ENCODE assay signal across 7 mouse cellular contexts in the genomic region with DNA sequence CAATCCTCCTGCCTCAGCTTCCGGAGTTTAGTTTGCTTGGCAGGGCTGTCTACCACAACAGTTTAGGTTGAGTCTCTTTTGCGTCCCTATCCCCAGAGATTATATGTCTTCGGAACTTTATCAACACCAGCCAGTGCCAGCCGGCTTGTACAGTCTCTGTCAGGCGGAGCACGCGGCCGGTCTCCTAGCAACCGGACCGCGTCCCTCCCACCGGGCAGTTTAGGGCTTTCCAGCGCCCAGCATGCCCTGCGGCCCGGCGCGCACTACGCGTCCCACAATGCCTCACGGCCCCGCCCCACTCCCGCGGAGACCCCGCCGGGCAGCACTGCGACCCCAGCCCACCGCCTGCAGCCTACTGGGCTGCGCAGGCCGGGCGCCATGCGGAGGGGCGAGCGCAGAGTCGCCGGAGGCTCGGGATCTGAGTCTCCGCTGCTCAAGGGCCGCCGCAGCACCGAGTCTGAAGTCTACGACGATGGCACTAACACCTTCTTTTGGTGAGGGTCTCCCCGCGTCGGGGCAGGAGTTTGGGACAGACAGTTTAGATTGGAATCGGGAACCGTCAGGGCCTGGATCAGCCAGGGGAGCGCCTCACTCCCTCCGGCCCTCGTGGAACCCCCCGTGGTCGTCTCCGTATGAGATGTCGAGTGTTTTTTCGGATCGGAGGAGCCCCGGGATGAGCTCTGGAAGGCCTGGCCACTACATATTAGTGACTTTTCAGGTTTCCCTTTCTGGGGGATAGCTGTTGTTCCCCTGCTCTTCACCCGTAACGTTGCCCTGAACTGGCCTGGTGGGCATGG. TPM values are rescaled to one million over a fixed set of nuclear protein-coding genes. Genes with fewer than 3 reads are reported as not detected.
DNase-seq lines count a peak whose midpoint lies in the region; ATAC-seq lines count a peak whose summit lies in the region.

No protein-coding gene starts in this region.

- peaks cover 24% of the 10 kb centered on the region for H3K4me1 ChIP-seq in limb, embryonic 10.5 days
- peaks cover 27% of the 10 kb centered on the region for H3K4me1 ChIP-seq in midbrain, embryonic 13.5 days (replicated peaks)

- H3K27ac ChIP-seq in limb, embryonic 10.5 days = peak overlapping the region; percentile 91
- peak overlapping the region; percentile 74 for H3K27ac ChIP-seq in midbrain, embryonic 13.5 days

- peaks cover 23% of the 10 kb centered on the region for H3K36me3 ChIP-seq in limb, embryonic 10.5 days
- peaks cover 14% of the 10 kb centered on the region for H3K36me3 ChIP-seq in midbrain, embryonic 13.5 days

- no peaks in the 10 kb centered on the region for H3K9me3 ChIP-seq in limb, embryonic 10.5 days (replicated peaks)
- no peaks in the 10 kb centered on the region for H3K9me3 ChIP-seq in midbrain, embryonic 13.5 days

- no peaks in the 10 kb centered on the region for H3K27me3 ChIP-seq in limb, embryonic 10.5 days (ENCODE audit: low read depth, poor library complexity, severe bottlenecking)
- no peaks in the 10 kb centered on the region for H3K27me3 ChIP-seq in midbrain, embryonic 13.5 days

- under 1% methylated on average over 59 of the region's 59 CpGs for WGBS in limb, embryonic 10.5 days
- under 1% methylated on average over 59 of the region's 59 CpGs for WGBS in midbrain, embryonic 13.5 days

- peak; percentile 98 for ATAC-seq in granulocyte monocyte progenitor cell, adult 5-6 weeks (replicated peaks; ENCODE audit: poor library complexity, severe bottlenecking)
- peak; percentile 100 for ATAC-seq in midbrain, embryonic 13.5 days

- H3K9ac ChIP-seq in midbrain, embryonic 13.5 days (replicated peaks) = peak overlapping the region; percentile 93

- H3K4me2 ChIP-seq in midbrain, embryonic 13.5 days (replicated peaks) = peak overlapping the region; percentile 87

- peak; percentile 86 for DNase-seq in adrenal gland, adult 8-10 months
- DNase-seq in embryo, embryonic 9.5 days (ENCODE audit: extremely low spot score) = peak; percentile 94
- peak; percentile 90 for DNase-seq in kidney, adult 11 months
- peak; percentile 97 for DNase-seq in limb, embryonic 10.5 days (ENCODE audit: low spot score)
- DNase-seq in spleen, adult 12 weeks (ENCODE audit: low spot score) = peak; percentile 90

- H3K4me3 ChIP-seq in limb, embryonic 10.5 days = peak overlapping the region; percentile 83
- H3K4me3 ChIP-seq in midbrain, embryonic 13.5 days (replicated peaks) = peak overlapping the region; percentile 89

RNA-seq across cellular contexts. Expression of a gene that starts 9.0 kb away (rescaled TPM):
- 10 to 100 TPM; 36.4 to 46.7 (median 43.0) TPM for total RNA-seq in adrenal gland, adult 8-10 months (2022)
- 14.0 and 17.5 TPM in 2 replicates for total RNA-seq in granulocyte monocyte progenitor cell, adult 5-6 weeks (2014; fragmentation: Nextera tagmentation)
- total RNA-seq in granulocyte monocyte progenitor cell, adult 5-6 weeks (2017) = 4.2 and 7.1 TPM in 2 replicates
- polyA plus RNA-seq in limb, embryonic 10.5 days (2016; fragmentation: Nextera tagmentation; extraction: Ambion mirVana) = 85.6 and 95.2 TPM in 2 replicates
- 77.4 TPM in 2 replicates for polyA plus RNA-seq in midbrain, embryonic 13.5 days (2015; fragmentation: Nextera tagmentation; extraction: Ambion mirVana)

RNA-seq across cellular contexts. Expression of a gene that starts 13.6 kb away (rescaled TPM):
- under 1 TPM in 1 of 4 experiments, not detected in 3; 0.21 TPM for total RNA-seq in adrenal gland, adult 8-10 months (2022)
- not detected in 2 replicates for total RNA-seq in granulocyte monocyte progenitor cell, adult 5-6 weeks (2014; fragmentation: Nextera tagmentation)
- not detected in 2 replicates for total RNA-seq in granulocyte monocyte progenitor cell, adult 5-6 weeks (2017)
- 0.64 and 0.67 TPM in 2 replicates for polyA plus RNA-seq in limb, embryonic 10.5 days (2016; fragmentation: Nextera tagmentation; extraction: Ambion mirVana)
- 0.07 and 0.35 TPM in 2 replicates for polyA plus RNA-seq in midbrain, embryonic 13.5 days (2015; fragmentation: Nextera tagmentation; extraction: Ambion mirVana)

RNA-seq across cellular contexts. Expression of a gene that starts 30.9 kb away (rescaled TPM):
- total RNA-seq in adrenal gland, adult 8-10 months (2022) = 1 to 10 TPM; 4.2 to 5.8 (median 4.8) TPM
- total RNA-seq in granulocyte monocyte progenitor cell, adult 5-6 weeks (2014; fragmentation: Nextera tagmentation) = 16.9 and 30.9 TPM in 2 replicates
- total RNA-seq in granulocyte monocyte progenitor cell, adult 5-6 weeks (2017) = 16.6 and 20.2 TPM in 2 replicates
- 2.3 TPM in 2 replicates for polyA plus RNA-seq in limb, embryonic 10.5 days (2016; fragmentation: Nextera tagmentation; extraction: Ambion mirVana)
- 1.8 and 2.6 TPM in 2 replicates for polyA plus RNA-seq in midbrain, embryonic 13.5 days (2015; fragmentation: Nextera tagmentation; extraction: Ambion mirVana)

RNA-seq across cellular contexts. Expression of a gene that starts 41.4 kb away (rescaled TPM):
- total RNA-seq in adrenal gland, adult 8-10 months (2022) = 100 to 1,000 TPM; 339 to 382 (median 360) TPM
- 79.1 and 109 TPM in 2 replicates for total RNA-seq in granulocyte monocyte progenitor cell, adult 5-6 weeks (2014; fragmentation: Nextera tagmentation)
- total RNA-seq in granulocyte monocyte progenitor cell, adult 5-6 weeks (2017) = 45.2 and 47.7 TPM in 2 replicates
- 67.7 and 85.0 TPM in 2 replicates for polyA plus RNA-seq in limb, embryonic 10.5 days (2016; fragmentation: Nextera tagmentation; extraction: Ambion mirVana)
- 40.5 and 45.3 TPM in 2 replicates for polyA plus RNA-seq in midbrain, embryonic 13.5 days (2015; fragmentation: Nextera tagmentation; extraction: Ambion mirVana)

RNA-seq across cellular contexts. Expression of a gene that starts 53.2 kb away (rescaled TPM):
- total RNA-seq in adrenal gland, adult 8-10 months (2022) = 1 to 10 TPM; 1.6 to 3.1 (median 2.1) TPM
- total RNA-seq in granulocyte monocyte progenitor cell, adult 5-6 weeks (2014; fragmentation: Nextera tagmentation) = 1.4 and 2.2 TPM in 2 replicates
- total RNA-seq in granulocyte monocyte progenitor cell, adult 5-6 weeks (2017) = 0.52 and 2.7 TPM in 2 replicates
- 6.0 and 8.2 TPM in 2 replicates for polyA plus RNA-seq in limb, embryonic 10.5 days (2016; fragmentation: Nextera tagmentation; extraction: Ambion mirVana)
- 0.14 and 0.15 TPM in 2 replicates for polyA plus RNA-seq in midbrain, embryonic 13.5 days (2015; fragmentation: Nextera tagmentation; extraction: Ambion mirVana)

Comparison
In these comparisons a context has a peak if more than half of its experiments do, and no peak if none do; other contexts are left out.
1. Peak in every context shown above with its lines: DNase-seq, ATAC-seq, H3K4me3 ChIP-seq and H3K27ac ChIP-seq.